Mouse (Mus musculus): ENCODE measurements around the gene Serpina1b. TPM values are rescaled to one million over a fixed set of nuclear protein-coding genes. Genes with fewer than 3 reads are reported as not detected.
"Not testable (repeated sequence)": the region's sequence is repeated elsewhere in the genome, so short reads cannot be mapped to it uniquely, and the experiment has no call there.

The Serpina1b gene
- polyA plus RNA-seq (2016; fragmentation: Nextera tagmentation; extraction: Ambion mirVana) = not detected in 2 replicates

- not testable (repeated sequence) for H3K4me1 ChIP-seq; H3K27me3 ChIP-seq; H3K4me2 ChIP-seq; H3K27ac ChIP-seq; H3K9ac ChIP-seq; H3K36me3 ChIP-seq (replicated peaks); ATAC-seq (ENCODE audit: low FRiP score); H3K4me3 ChIP-seq (replicated peaks)
- 0 out of 2 replicates have a peak, but pooled peaks cover 11% of the 10 kb centered on the region for H3K9me3 ChIP-seq
- 79% methylated on average over 4 of the region's 4 CpGs for WGBS
Observed at GRCm38 (mm10) chr12:103830273-103830672, at the start of gene Serpina1b. TSS of gene Serpina1b (minus strand) at chr12:103830373.

- not testable (repeated sequence) for H3K9ac ChIP-seq; H3K27me3 ChIP-seq; H3K4me1 ChIP-seq; ATAC-seq (ENCODE audit: low FRiP score); H3K36me3 ChIP-seq (replicated peaks); H3K27ac ChIP-seq; H3K4me3 ChIP-seq (replicated peaks); H3K4me2 ChIP-seq
- WGBS = 96% methylated on average over 1 of the region's 1 CpGs
- peaks cover 15% of the 10 kb centered on the region; the same call in 1 of the 2 replicates for H3K9me3 ChIP-seq
Observed at GRCm38 (mm10) chr12:103866873-103867272, 36.7 kb upstream of the Serpina1b start.

- not testable (repeated sequence) for H3K9ac ChIP-seq; ATAC-seq (ENCODE audit: low FRiP score); H3K27ac ChIP-seq; H3K36me3 ChIP-seq (replicated peaks); H3K27me3 ChIP-seq; H3K4me3 ChIP-seq (replicated peaks); H3K4me1 ChIP-seq; H3K4me2 ChIP-seq
- 82% methylated on average over 9 of the region's 9 CpGs for WGBS
- H3K9me3 ChIP-seq = peaks cover 15% of the 10 kb centered on the region; the same call in 1 of the 2 replicates
Observed at GRCm38 (mm10) chr12:103863101-103863974, 33.2 kb upstream of the Serpina1b start, which contains the start of gene Serpina1a. TSS of gene Serpina1a (minus strand) at chr12:103863562.

- no peak overlapping the region for H3K4me3 ChIP-seq (replicated peaks)
- no peak overlapping the region for H3K4me2 ChIP-seq
- peaks cover 11% of the 10 kb centered on the region; the same call in 1 of the 2 replicates for H3K9me3 ChIP-seq
- H3K27ac ChIP-seq = no peak overlapping the region
- 91% methylated on average over 3 of the region's 3 CpGs for WGBS
- no peaks in the 10 kb centered on the region for H3K4me1 ChIP-seq
- H3K36me3 ChIP-seq (replicated peaks) = no peaks in the 10 kb centered on the region
- H3K27me3 ChIP-seq = no peaks in the 10 kb centered on the region
- ATAC-seq (ENCODE audit: low FRiP score) = no peak
- no peak overlapping the region for H3K9ac ChIP-seq
Observed at GRCm38 (mm10) chr12:103860976-103861375, 30.8 kb upstream of the Serpina1b start.

GRCm38 (mm10) chr12:103860571-103860970 is 30.4 kb upstream of the Serpina1b start:
- not testable (repeated sequence) for H3K4me3 ChIP-seq (replicated peaks); H3K27ac ChIP-seq; H3K9ac ChIP-seq; H3K4me1 ChIP-seq; ATAC-seq (ENCODE audit: low FRiP score); H3K36me3 ChIP-seq (replicated peaks); H3K27me3 ChIP-seq; H3K4me2 ChIP-seq; H3K9me3 ChIP-seq
- WGBS = 89% methylated on average over 3 of the region's 4 CpGs

GRCm38 (mm10) chr12:103859584-103859983 is 29.4 kb upstream of the Serpina1b start:
- H3K4me2 ChIP-seq; H3K4me1 ChIP-seq; H3K27me3 ChIP-seq; H3K4me3 ChIP-seq (replicated peaks); H3K9ac ChIP-seq; H3K36me3 ChIP-seq (replicated peaks); H3K9me3 ChIP-seq; ATAC-seq (ENCODE audit: low FRiP score); H3K27ac ChIP-seq: not testable (repeated sequence)
- WGBS = 75% methylated on average over 3 of the region's 3 CpGs

- H3K27me3 ChIP-seq; H3K9ac ChIP-seq; H3K27ac ChIP-seq; H3K36me3 ChIP-seq (replicated peaks); H3K9me3 ChIP-seq; H3K4me1 ChIP-seq; H3K4me3 ChIP-seq (replicated peaks); H3K4me2 ChIP-seq; ATAC-seq (ENCODE audit: low FRiP score): not testable (repeated sequence)
- WGBS = 84% methylated on average over 2 of the region's 2 CpGs
Observed at GRCm38 (mm10) chr12:103853032-103853431, 22.9 kb upstream of the Serpina1b start.

- not testable (repeated sequence) for H3K27me3 ChIP-seq; ATAC-seq (ENCODE audit: low FRiP score); H3K27ac ChIP-seq; H3K4me3 ChIP-seq (replicated peaks); H3K36me3 ChIP-seq (replicated peaks); H3K4me2 ChIP-seq; H3K9ac ChIP-seq; H3K4me1 ChIP-seq
- WGBS = 82% methylated on average over 6 of the region's 6 CpGs
- peaks cover 12% of the 10 kb centered on the region; the same call in 1 of the 2 replicates for H3K9me3 ChIP-seq
Observed at GRCm38 (mm10) chr12:103827661-103828372, 2.4 kb downstream of the Serpina1b start.

- H3K4me3 ChIP-seq (replicated peaks); H3K9me3 ChIP-seq; H3K9ac ChIP-seq; H3K4me2 ChIP-seq; H3K4me1 ChIP-seq; H3K27ac ChIP-seq; ATAC-seq (ENCODE audit: low FRiP score); H3K36me3 ChIP-seq (replicated peaks); H3K27me3 ChIP-seq: not testable (repeated sequence)
- 81% methylated on average over 5 of the region's 5 CpGs for WGBS
Observed at GRCm38 (mm10) chr12:103823826-103824225, 6.3 kb downstream of the Serpina1b start.

- not testable (repeated sequence) for H3K9me3 ChIP-seq; H3K4me3 ChIP-seq (replicated peaks); H3K9ac ChIP-seq; H3K27ac ChIP-seq; H3K36me3 ChIP-seq (replicated peaks); ATAC-seq (ENCODE audit: low FRiP score); H3K4me1 ChIP-seq; H3K4me2 ChIP-seq; H3K27me3 ChIP-seq
- 84% methylated on average over 6 of the region's 6 CpGs for WGBS
Observed at GRCm38 (mm10) chr12:103773246-103773851, 56.8 kb downstream of the Serpina1b start, which contains the start of gene Serpina1d. TSS of gene Serpina1d (minus strand) at chr12:103773592.

GRCm38 (mm10) chr12:103770597-103770996 is 59.6 kb downstream of the Serpina1b start:
- 88% methylated on average over 1 of the region's 1 CpGs for WGBS
- H3K27me3 ChIP-seq; ATAC-seq (ENCODE audit: low FRiP score); H3K27ac ChIP-seq; H3K36me3 ChIP-seq (replicated peaks); H3K4me2 ChIP-seq; H3K4me1 ChIP-seq; H3K9me3 ChIP-seq; H3K4me3 ChIP-seq (replicated peaks); H3K9ac ChIP-seq: not testable (repeated sequence)

- H3K36me3 ChIP-seq (replicated peaks); H3K27ac ChIP-seq; H3K4me3 ChIP-seq (replicated peaks); H3K4me1 ChIP-seq; H3K27me3 ChIP-seq; H3K4me2 ChIP-seq; H3K9ac ChIP-seq; ATAC-seq (ENCODE audit: low FRiP score): not testable (repeated sequence)
- 82% methylated on average over 3 of the region's 3 CpGs for WGBS
- H3K9me3 ChIP-seq = peaks cover 18% of the 10 kb centered on the region
Observed at GRCm38 (mm10) chr12:103763083-103763482, 67.1 kb downstream of the Serpina1b start.
